Comparison of ENCODE assay signal across 20 mouse cellular contexts in genomic region chr2:172498823-172499222, GRCm38 (mm10). TPM values are rescaled to one million over a fixed set of nuclear protein-coding genes. Genes with fewer than 3 reads are reported as not detected.
DNase-seq lines count a peak whose midpoint lies in the region; ATAC-seq lines count a peak whose summit lies in the region.
"Had no signal": no experiment of that assay in that cellular context is flagged by ENCODE, and none has a peak within 500 bp of the region (broad histone marks: within the 10 kb centered on the region; RNA-seq: fewer than 3 reads in every experiment).

No protein-coding gene starts in this region.

- ATAC-seq in frontal cortex, adult (ENCODE audit: low TSS enrichment), result peak; percentile 57; the same call in 1 of the 2 replicates
- ATAC-seq: forebrain, embryonic 16.5 days had no signal

- DNase-seq in frontal cortex, postnatal 14 days (ENCODE audit: low spot score in 2 of 2), result no peak
- DNase-seq in 416B (ENCODE audit: low read depth) (peak; percentile 53), R1 (ENCODE audit: low read depth, low spot score) (peak; percentile 83)
- peak; percentile 48 for DNase-seq in brain, adult 2 months (ENCODE audit: low read depth, low spot score)
- no peak for DNase-seq in layer of hippocampus, adult 18-20 months (ENCODE audit: low spot score in 2 of 2)
- DNase-seq in embryo, embryonic 11 days, result no peak
- DNase-seq: cerebellum, adult 9-10 months; gastrocnemius, postnatal 25 days; heart, adult 18-20 months; kidney, adult 11 months; kidney, postnatal 36 days; lung, embryonic 14.5 days; lung, postnatal 36 days; midbrain, embryonic 14.5 days; thymus, postnatal 36 days had no signal

RNA-seq across cellular contexts. Expression of gene Fam209, which starts 26.5 kb away (rescaled TPM):
- total RNA-seq in layer of hippocampus, adult 18-20 months (2021), result under 1 TPM in 1 of 2 experiments, not detected in 1; 0.50 TPM
- total RNA-seq: heart, adult 18-20 months; heart, postnatal 25 days; left cerebral cortex, postnatal 36 days had no signal

RNA-seq across cellular contexts. Expression of gene Gcnt7, which starts 40.4 kb away (rescaled TPM):
- total RNA-seq in layer of hippocampus, adult 18-20 months (2021), result not detected
- total RNA-seq: gastrocnemius, postnatal 25 days; heart, adult 18-20 months; heart, postnatal 25 days; left cerebral cortex, adult 2 months; left cerebral cortex, postnatal 36 days had no signal

RNA-seq across cellular contexts. Expression of gene Tfap2c, which starts 50.6 kb away (rescaled TPM):
- total RNA-seq in layer of hippocampus, adult 18-20 months (2021), result not detected
- total RNA-seq: gastrocnemius, postnatal 25 days; heart, adult 18-20 months; heart, postnatal 25 days had no signal

RNA-seq across cellular contexts. Expression of gene Rtf2, which starts 58.5 kb away (rescaled TPM):
- 10 to 100 TPM; 67.7 to 72.2 TPM for total RNA-seq in layer of hippocampus, adult 18-20 months (2021)

Comparison
In these comparisons a context has a peak if more than half of its experiments do, and no peak if none do; other contexts are left out.
1. DNase-seq: peak in 416B (single experiment), R1 (single experiment) and brain, adult 2 months (single experiment); none in frontal cortex, postnatal 14 days (0 of 2), layer of hippocampus, adult 18-20 months (0 of 2) and embryo, embryonic 11 days (single experiment).